Mouse (Mus musculus) cerebellum, postnatal 36 days (tissue): ENCODE data around the gene AC131692.1.

Experiments
- DNase-seq, 2 experiments: peaks; one replicate each; pipeline ENCODE4 v3.0.0; 2021 to 2022; ENCODE audit warnings: mixed read lengths in 2 of 2

Gene AC131692.1

GRCm38 (mm10) chr19:6094119-6094518 lies at the start of gene AC131692.1:
Gene AC131692.1 (plus strand): TSS chr19:6094419.
- no peak for DNase-seq

GRCm38 (mm10) chr19:6045366-6046293 lies 48.6 kb upstream of the AC131692.1 start:
- DNase-seq, result peak in 1 of 2 experiments; percentile 4

- DNase-seq, result peak; percentile 89 to 91
Observed at GRCm38 (mm10) chr19:6046294-6047153, 47.7 kb upstream of the AC131692.1 start, which contains the start of gene Syvn1. Gene Syvn1 (plus strand): TSS chr19:6046576.

- DNase-seq, result peak in 1 of 2 experiments; percentile 20
Observed at GRCm38 (mm10) chr19:6047154-6047898, 46.9 kb upstream of the AC131692.1 start.

GRCm38 (mm10) chr19:6047899-6048166 lies 46.4 kb upstream of the AC131692.1 start:
- DNase-seq, result peak in 1 of 2 experiments; percentile 10

GRCm38 (mm10) chr19:6048681-6049410 lies 45.4 kb upstream of the AC131692.1 start:
- DNase-seq, result peak in 1 of 2 experiments; percentile 6

GRCm38 (mm10) chr19:6052516-6052915 lies 41.7 kb upstream of the AC131692.1 start:
- peak in 1 of 2 experiments; percentile 4 for DNase-seq

- DNase-seq, result peak in 1 of 2 experiments; percentile 3
Observed at GRCm38 (mm10) chr19:6054296-6054695, 39.9 kb upstream of the AC131692.1 start.

- DNase-seq, result no peak
Observed at GRCm38 (mm10) chr19:6056696-6057095, 37.5 kb upstream of the AC131692.1 start.

- DNase-seq, result peak; percentile 98 to 99
Observed at GRCm38 (mm10) chr19:6057313-6058096, 36.7 kb upstream of the AC131692.1 start, which contains the start of the genes Mrpl49 and Fau. Gene Mrpl49 (minus strand): TSS chr19:6057785. Gene Fau (plus strand): TSS chr19:6057844.

- DNase-seq, result no peak
Observed at GRCm38 (mm10) chr19:6058513-6058912, 35.7 kb upstream of the AC131692.1 start.

- no peak for DNase-seq
Observed at GRCm38 (mm10) chr19:6058966-6059365, 35.3 kb upstream of the AC131692.1 start.

- peak; percentile 89 to 92 for DNase-seq
Observed at GRCm38 (mm10) chr19:6061021-6061533, 33.1 kb upstream of the AC131692.1 start, which contains the start of gene Znhit2. Gene Znhit2 (plus strand): TSS chr19:6061192.

GRCm38 (mm10) chr19:6061641-6062302 lies 32.4 kb upstream of the AC131692.1 start:
- DNase-seq, result peak; percentile 41 to 49

GRCm38 (mm10) chr19:6062418-6062817 lies 31.8 kb upstream of the AC131692.1 start:
- no peak for DNase-seq

GRCm38 (mm10) chr19:6063081-6063480 lies 31.1 kb upstream of the AC131692.1 start:
- DNase-seq, result no peak

- no peak for DNase-seq
Observed at GRCm38 (mm10) chr19:6066571-6066970, 27.6 kb upstream of the AC131692.1 start.

- peak; percentile 91 to 92 for DNase-seq
Observed at GRCm38 (mm10) chr19:6067011-6067723, 27.1 kb upstream of the AC131692.1 start.

- DNase-seq, result peak; percentile 78 to 86
Observed at GRCm38 (mm10) chr19:6067724-6068415, 26.3 kb upstream of the AC131692.1 start, which contains the start of gene Tm7sf2. Gene Tm7sf2 (minus strand): TSS chr19:6068373.
